12 mouse cellular contexts compared by ENCODE assay signal in the genomic region with DNA sequence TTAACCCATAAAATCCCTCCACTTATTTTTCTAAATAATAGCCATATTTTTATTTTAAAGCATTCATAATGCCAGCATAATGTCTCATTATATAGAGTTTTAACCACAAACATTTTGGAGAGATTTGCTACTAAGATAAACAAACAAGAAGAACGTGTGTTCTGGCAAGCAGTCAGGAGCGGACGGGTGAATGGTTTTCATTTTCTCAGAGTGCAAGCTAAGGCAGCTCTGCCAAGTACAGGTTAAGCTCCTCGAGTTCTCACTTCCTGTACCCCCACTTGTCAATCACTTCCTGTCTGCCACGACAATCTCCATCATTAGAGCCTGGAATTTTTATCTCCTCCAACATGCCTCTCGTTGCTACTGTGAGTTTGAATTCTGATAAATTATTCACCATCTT. TPM values are rescaled to one million over a fixed set of nuclear protein-coding genes. Genes with fewer than 3 reads are reported as not detected.
DNase-seq lines count a peak whose midpoint lies in the region; ATAC-seq and TF ChIP-seq lines count a peak whose summit lies in the region.
"Had no signal": no experiment of that assay in that cellular context is flagged by ENCODE, and none has a peak within 500 bp of the region (broad histone marks: within the 10 kb centered on the region; RNA-seq: fewer than 3 reads in every experiment).

No protein-coding gene starts in this region.

- no peak overlapping the region for H3K4me3 ChIP-seq in hindbrain, embryonic 12.5 days
- no peak overlapping the region for H3K4me3 ChIP-seq in hindbrain, embryonic 10.5 days
- H3K4me3 ChIP-seq in embryonic facial prominence, embryonic 11.5 days (ENCODE audit: low read depth, low read length) = no peak overlapping the region
- H3K4me3 ChIP-seq in hindbrain, postnatal 0 days (ENCODE audit: low read length) = peak overlapping the region; percentile 1; the same call in 1 of the 2 replicates
- peak overlapping the region; percentile 88 for H3K4me3 ChIP-seq in neural tube, embryonic 13.5 days

- WGBS in hindbrain, embryonic 12.5 days = 43% methylated on average over 6 of the region's 6 CpGs
- 48% methylated on average over 6 of the region's 6 CpGs for WGBS in hindbrain, embryonic 10.5 days
- 15% methylated on average over 6 of the region's 6 CpGs for WGBS in embryonic facial prominence, embryonic 11.5 days
- WGBS in hindbrain, postnatal 0 days = 30% methylated on average over 6 of the region's 6 CpGs
- WGBS in neural tube, embryonic 13.5 days = 44% methylated on average over 6 of the region's 6 CpGs

- H3K9me3 ChIP-seq in hindbrain, embryonic 12.5 days (replicated peaks) = no peaks in the 10 kb centered on the region
- no peaks in the 10 kb centered on the region for H3K9me3 ChIP-seq in hindbrain, embryonic 10.5 days
- H3K9me3 ChIP-seq in embryonic facial prominence, embryonic 11.5 days (replicated peaks; ENCODE audit: control insufficient read depth, low read length) = no peaks in the 10 kb centered on the region
- H3K9me3 ChIP-seq in hindbrain, postnatal 0 days (ENCODE audit: low read length) = no peaks in the 10 kb centered on the region
- H3K9me3 ChIP-seq in neural tube, embryonic 13.5 days = no peaks in the 10 kb centered on the region

- peak overlapping the region; percentile 43 for H3K4me2 ChIP-seq in hindbrain, embryonic 12.5 days (replicated peaks)
- no peak overlapping the region for H3K4me2 ChIP-seq in embryonic facial prominence, embryonic 11.5 days (ENCODE audit: low read depth, low read length)
- H3K4me2 ChIP-seq in hindbrain, postnatal 0 days (ENCODE audit: low read depth, low read length) = peak overlapping the region; percentile 51
- peak overlapping the region; percentile 62 for H3K4me2 ChIP-seq in neural tube, embryonic 13.5 days

- 0 out of 2 replicates have a peak, but pooled peaks cover 3% of the 10 kb centered on the region for H3K27me3 ChIP-seq in hindbrain, embryonic 12.5 days
- H3K27me3 ChIP-seq in hindbrain, embryonic 10.5 days (ENCODE audit: insufficient read depth, poor library complexity, severe bottlenecking) = peaks cover 53% of the 10 kb centered on the region
- H3K27me3 ChIP-seq in embryonic facial prominence, embryonic 11.5 days (ENCODE audit: control insufficient read depth, insufficient read depth, low read length) = no peaks in the 10 kb centered on the region
- no peaks in the 10 kb centered on the region for H3K27me3 ChIP-seq in hindbrain, postnatal 0 days (ENCODE audit: insufficient read depth, low read length)
- H3K27me3 ChIP-seq in neural tube, embryonic 13.5 days = peaks cover 12% of the 10 kb centered on the region; the same call in 1 of the 2 replicates

- DNase-seq in hindbrain, embryonic 10.5 days (ENCODE audit: low spot score) = no peak
- peak; percentile 49 for DNase-seq in embryonic facial prominence, embryonic 11.5 days (ENCODE audit: low spot score)
- DNase-seq in hindbrain, postnatal 0 days (ENCODE audit: low spot score) = no peak
- no peak for DNase-seq in left cerebral cortex, postnatal 36 days (ENCODE audit: low spot score in 2 of 2)
- DNase-seq: cerebellum, postnatal 36 days; kidney, adult 18-20 months; thymus, postnatal 14 days had no signal

- H3K4me1 ChIP-seq in hindbrain, embryonic 12.5 days = peaks cover 89% of the 10 kb centered on the region
- H3K4me1 ChIP-seq in hindbrain, embryonic 10.5 days (replicated peaks) = peaks cover 88% of the 10 kb centered on the region
- peaks cover 16% of the 10 kb centered on the region for H3K4me1 ChIP-seq in embryonic facial prominence, embryonic 11.5 days (ENCODE audit: control insufficient read depth, insufficient read depth, low read length)
- peaks cover 8% of the 10 kb centered on the region; the same call in 1 of the 2 replicates for H3K4me1 ChIP-seq in hindbrain, postnatal 0 days (ENCODE audit: insufficient read depth, low read length)
- H3K4me1 ChIP-seq in neural tube, embryonic 13.5 days (replicated peaks) = peaks cover 97% of the 10 kb centered on the region

- H3K36me3 ChIP-seq in hindbrain, embryonic 12.5 days = no peaks in the 10 kb centered on the region
- H3K36me3 ChIP-seq in hindbrain, embryonic 10.5 days = peaks cover 14% of the 10 kb centered on the region; the same call in 1 of the 2 replicates
- H3K36me3 ChIP-seq in embryonic facial prominence, embryonic 11.5 days (replicated peaks; ENCODE audit: control insufficient read depth, insufficient read depth, low read depth, low read length) = no peaks in the 10 kb centered on the region
- no peaks in the 10 kb centered on the region for H3K36me3 ChIP-seq in hindbrain, postnatal 0 days (ENCODE audit: insufficient read depth, low read length)
- peaks cover 20% of the 10 kb centered on the region for H3K36me3 ChIP-seq in neural tube, embryonic 13.5 days

- no peak for ATAC-seq in hindbrain, embryonic 12.5 days (ENCODE audit: low FRiP score)
- no peak for ATAC-seq in embryonic facial prominence, embryonic 11.5 days (replicated peaks; ENCODE audit: insufficient number of reproducible peaks, low FRiP score, low TSS enrichment, low read depth)
- ATAC-seq in hindbrain, postnatal 0 days = no peak
- ATAC-seq in neural tube, embryonic 13.5 days (ENCODE audit: low read depth) = no peak
- no peak for ATAC-seq in megakaryocyte, adult 5-6 weeks (ENCODE audit: poor library complexity, severe bottlenecking)
- ATAC-seq: lung, postnatal 0 days had no signal

- no peak overlapping the region for H3K9ac ChIP-seq in hindbrain, embryonic 12.5 days
- H3K9ac ChIP-seq in embryonic facial prominence, embryonic 11.5 days (replicated peaks; ENCODE audit: low read length) = no peak overlapping the region
- H3K9ac ChIP-seq in hindbrain, postnatal 0 days (replicated peaks; ENCODE audit: low read length) = peak overlapping the region; percentile 29; the same call in 1 of the 2 replicates
- H3K9ac ChIP-seq in neural tube, embryonic 13.5 days = peak overlapping the region; percentile 78

- peak overlapping the region; percentile 85 for H3K27ac ChIP-seq in hindbrain, embryonic 12.5 days
- H3K27ac ChIP-seq in hindbrain, embryonic 10.5 days = no peak overlapping the region
- H3K27ac ChIP-seq in embryonic facial prominence, embryonic 11.5 days (replicated peaks; ENCODE audit: low read depth, low read length) = no peak overlapping the region
- H3K27ac ChIP-seq in hindbrain, postnatal 0 days = peak overlapping the region; percentile 69
- H3K27ac ChIP-seq in neural tube, embryonic 13.5 days (replicated peaks) = peak overlapping the region; percentile 87

- TF ChIP-seq CTCF in hindbrain, postnatal 0 days (IDR thresholded peaks at IDR 0.05; ENCODE audit: low read depth) = no peak

- intact Hi-C loops in left cerebral cortex, postnatal 36 days (cut with DNase I) = no loop called here

RNA-seq across cellular contexts. Expression of a gene that starts 13.4 kb away (rescaled TPM):
- 23.0 and 23.4 TPM in 2 replicates for polyA plus RNA-seq in hindbrain, embryonic 12.5 days (2016; fragmentation: Nextera tagmentation; extraction: Ambion mirVana)
- 5.7 and 7.4 TPM in 2 replicates for polyA plus RNA-seq in hindbrain, embryonic 10.5 days (2016; fragmentation: Nextera tagmentation; extraction: Ambion mirVana)
- polyA plus RNA-seq in embryonic facial prominence, embryonic 11.5 days (2014; fragmentation: Nextera tagmentation; extraction: Ambion mirVana) = 7.2 and 7.9 TPM in 2 replicates
- 123 and 142 TPM in 2 replicates for total RNA-seq in hindbrain, postnatal 0 days (2014; rRNA removed)
- polyA plus RNA-seq in hindbrain, postnatal 0 days (2015; fragmentation: Nextera tagmentation; extraction: Ambion mirVana) = 11.5 and 13.0 TPM in 2 replicates
- 23.9 and 24.1 TPM in 2 replicates for polyA plus RNA-seq in neural tube, embryonic 13.5 days (2015; fragmentation: Nextera tagmentation; extraction: Ambion mirVana)
- under 1 TPM; 0.32 to 0.72 TPM for total RNA-seq in left cerebral cortex, postnatal 36 days (2021)
- total RNA-seq in megakaryocyte, adult 5-6 weeks (2015) = 0.47 and 0.68 TPM in 2 replicates
- total RNA-seq in megakaryocyte, adult 5-6 weeks (2017) = 0.45 and 0.62 TPM in 2 replicates
- polyA plus RNA-seq: liver, adult 2 months; lung, postnatal 0 days had no signal

Comparison
In these comparisons a context has a peak if more than half of its experiments do, and no peak if none do; other contexts are left out.
1. H3K27ac ChIP-seq: peak in hindbrain, embryonic 12.5 days (single experiment), hindbrain, postnatal 0 days (single experiment) and neural tube, embryonic 13.5 days (single experiment); none in hindbrain, embryonic 10.5 days (single experiment) and embryonic facial prominence, embryonic 11.5 days (single experiment).
2. H3K4me3 ChIP-seq: peak in hindbrain, postnatal 0 days (single experiment) and neural tube, embryonic 13.5 days (single experiment); none in hindbrain, embryonic 12.5 days (single experiment), hindbrain, embryonic 10.5 days (single experiment) and embryonic facial prominence, embryonic 11.5 days (single experiment).
3. H3K9ac ChIP-seq: peak in hindbrain, postnatal 0 days (single experiment) and neural tube, embryonic 13.5 days (single experiment); none in hindbrain, embryonic 12.5 days (single experiment) and embryonic facial prominence, embryonic 11.5 days (single experiment).